Mouse (Mus musculus) liver, adult 10 weeks (tissue): ENCODE measurements around the gene Ppp1r1a. TPM values are rescaled to one million over a fixed set of nuclear protein-coding genes. Genes with fewer than 3 reads are reported as not detected.

ENCODE experiments used
- polyA plus RNA-seq: library from polyadenylated mRNA; stranded (reverse); fragments of 350-450 nt; fragmentation: Illumina TruSeq; extraction: RNeasy Lipid Tissue Mini Kit (QIAGEN cat#74804); gene quantifications from one replicate; pipeline ENCODE4 v1.2.3, GENCODE M21; 2014; ENCODE audit warnings: low read depth, low replicate concordance

Gene Ppp1r1a
- not detected for polyA plus RNA-seq

GRCm38 (mm10) chr15:103537822-103538213 is at the start of gene Ppp1r1a:
Gene Ppp1r1a, minus strand, starts transcription at chr15:103538003.

GRCm38 (mm10) chr15:103564981-103565380 is 27.2 kb upstream of the Ppp1r1a start, which contains the start of gene Glycam1:
Gene Glycam1, minus strand, starts transcription at chr15:103565081.

GRCm38 (mm10) chr15:103502435-103503250 is 35.2 kb downstream of the Ppp1r1a start, which contains the start of gene Pde1b:
Gene Pde1b, plus strand, starts transcription at chr15:103503034.

Other genes starting within 250 kb of the Ppp1r1a start
- gene Gpr84, start 227.4 kb downstream of the Ppp1r1a start, polyA plus RNA-seq: not detected
- not detected for gene Zfp385a, start 197.9 kb downstream of the Ppp1r1a start, polyA plus RNA-seq
- gene Itga5, start 171.2 kb downstream of the Ppp1r1a start, polyA plus RNA-seq: 2.1 TPM
- gene Gtsf1, start 107.5 kb downstream of the Ppp1r1a start, polyA plus RNA-seq: not detected
- not detected for gene Gtsf2, start 89.5 kb downstream of the Ppp1r1a start, polyA plus RNA-seq
- 2.5 TPM for gene Nckap1l, start 84.2 kb downstream of the Ppp1r1a start, polyA plus RNA-seq
- 0.08 TPM for gene Pde1b, start 35.0 kb downstream of the Ppp1r1a start, polyA plus RNA-seq
- not detected for gene Glycam1, start 27.1 kb upstream of the Ppp1r1a start, polyA plus RNA-seq
- not detected for gene Mucl1, start 217.5 kb upstream of the Ppp1r1a start, polyA plus RNA-seq